Mouse (Mus musculus) bone marrow, adult 2 months (tissue): ENCODE measurements around the gene Trappc2l. TPM values are rescaled to one million over a fixed set of nuclear protein-coding genes. Genes with fewer than 3 reads are reported as not detected.

Experiments
- H3K27ac ChIP-seq: fragments of 200-500 bp; 2 replicates; pipeline ENCODE4 v1.5.1; 2012; ENCODE audit warnings: low read depth, mild to moderate bottlenecking, control low read depth, inconsistent platforms, low read length; ENCODE audit not compliant: control insufficient read depth, poor library complexity, insufficient read depth
- H3K4me1 ChIP-seq: fragments of 200-500 bp; 2 replicates; pipeline ENCODE4 v1.6.1; 2011; ENCODE audit warnings: low read length; ENCODE audit not compliant: control insufficient read depth, insufficient read depth
- H3K4me3 ChIP-seq: fragments of 200-500 bp; replicated peaks from 2 replicates; pipeline ENCODE3; 2011; ENCODE audit warnings: mild to moderate bottlenecking, low read depth, low read length, control low read depth; ENCODE audit not compliant: control insufficient read depth
- CTCF ChIP-seq: fragments of 200-500 bp; IDR thresholded peaks from 2 replicates; pipeline ENCODE4 v1.5.1; 2011; ENCODE audit warnings: low read length, control low read depth; ENCODE audit not compliant: control insufficient read depth, insufficient read depth
- POLR2A ChIP-seq: fragments of 200-500 bp; IDR thresholded peaks from 2 replicates; pipeline ENCODE4 v1.6.1; 2011; ENCODE audit warnings: low read depth, mild to moderate bottlenecking, control low read depth, low read length, borderline replicate concordance; ENCODE audit not compliant: control insufficient read depth
- WGBS: fragments of 180-500 bp; shearing (Covaris S2); methylation state at CpG from one replicate; pipeline ENCODE4 v1.1.7; 2018; 5-methylcytosine and 5-hydroxymethylcytosine counted together
- polyA plus RNA-seq: library from polyadenylated mRNA; stranded (reverse); fragments of >200 nt; gene quantifications from 2 replicates; pipeline ENCODE4 v1.2.4, GENCODE M21; 2011; ENCODE audit warnings: low replicate concordance; ENCODE audit not compliant: missing spikeins, insufficient read depth, insufficient read length

Trappc2l gene
- polyA plus RNA-seq, 1 experiment: 36.5 TPM

GRCm38 (mm10) chr8:122635878-122636802 is 24.7 kb downstream of the Trappc2l start:
- H3K4me1 ChIP-seq: no peaks in the 10 kb centered on the region

GRCm38 (mm10) chr8:122636803-122637175 is 25.3 kb downstream of the Trappc2l start:
- H3K27ac ChIP-seq: no peak overlapping the region
- H3K4me3 ChIP-seq: no peak overlapping the region
- 69% methylated on average over 9 of the region's 9 CpGs for WGBS
- no peaks in the 10 kb centered on the region for H3K4me1 ChIP-seq
- no peak for TF ChIP-seq CTCF
- TF ChIP-seq POLR2A: no peak

More at GRCm38 (mm10) chr8:122635878-122636802, 24.7 kb downstream of the Trappc2l start:
- TF ChIP-seq POLR2A: no peak
- no peak for TF ChIP-seq CTCF
- peak overlapping the region; percentile 67 for H3K27ac ChIP-seq
- WGBS: 69% methylated on average over 14 of the region's 14 CpGs
- no peak overlapping the region for H3K4me3 ChIP-seq

DNA sequence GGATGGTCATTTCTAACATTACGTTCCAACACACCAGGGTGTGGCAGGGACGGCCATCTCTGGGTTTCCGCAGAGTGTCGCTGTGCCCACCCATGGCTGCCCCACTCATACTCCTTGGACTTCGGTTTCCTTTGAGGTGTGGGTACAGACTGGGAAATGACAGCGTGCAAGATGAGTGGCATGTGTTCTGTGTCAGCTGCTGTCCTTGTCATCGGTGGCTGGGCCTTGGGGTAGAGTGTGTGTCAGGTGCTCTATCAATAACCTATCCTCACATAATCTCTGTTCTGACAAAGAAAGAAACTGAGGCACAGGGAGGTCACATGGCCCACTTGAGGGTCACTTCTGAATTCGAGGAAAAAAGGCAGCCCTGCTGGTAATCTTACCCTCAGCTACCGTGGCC is 25.8 kb downstream of the Trappc2l start:
- Histone ChIP-seq H3K4me3 (no peak overlapping the region), H3K4me1 (no peaks in the 10 kb centered on the region), H3K27ac (no peak overlapping the region)
- no peak for TF ChIP-seq CTCF
- no peak for TF ChIP-seq POLR2A
- WGBS: 89% methylated on average over 9 of the region's 9 CpGs

GRCm38 (mm10) chr8:122638601-122639000 is 27.2 kb downstream of the Trappc2l start:
- 88% methylated on average over 16 of the region's 16 CpGs for WGBS
- TF ChIP-seq POLR2A (no peak), CTCF (no peak)

DNA sequence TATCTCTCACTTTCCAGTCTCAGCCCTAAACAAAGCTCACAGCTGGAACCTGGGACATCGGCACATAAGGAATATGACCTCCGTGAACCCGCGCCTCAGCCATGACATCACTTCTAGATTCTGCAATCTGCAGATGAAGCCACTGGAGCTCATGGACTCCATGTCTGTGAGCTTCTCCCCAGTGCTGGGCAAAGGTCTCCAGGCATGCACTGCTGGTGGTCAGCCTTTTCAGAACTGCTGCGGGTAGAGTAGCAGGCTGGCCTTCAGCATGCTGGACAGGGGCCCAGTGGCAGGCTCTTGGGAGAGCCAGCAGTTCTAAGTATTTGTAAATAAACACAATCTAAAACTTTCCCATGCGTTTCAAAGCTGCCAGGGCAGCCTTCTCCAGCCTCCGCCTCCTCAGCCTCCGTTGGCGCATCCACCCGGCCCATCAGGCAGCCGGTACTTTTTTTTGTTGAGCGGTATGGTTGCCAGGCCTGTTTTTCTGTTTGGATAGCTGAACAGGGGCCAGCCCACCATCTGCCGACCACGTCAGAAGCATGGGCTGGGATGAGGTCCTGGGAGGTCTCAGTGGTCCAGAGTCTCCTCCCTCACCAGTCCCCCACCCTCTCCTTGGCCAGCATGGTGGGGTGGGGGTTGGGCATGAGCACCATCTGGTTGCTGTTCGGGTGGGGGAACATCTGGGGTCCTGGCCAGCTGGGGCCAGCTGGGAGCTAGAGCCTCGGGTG is 28.2 kb downstream of the Trappc2l start:
- TF ChIP-seq CTCF: no peak
- TF ChIP-seq POLR2A: 0 out of 2 replicates have a peak, but pooled peaks have one; percentile 17
- H3K4me3 ChIP-seq: no peak overlapping the region
- WGBS: 85% methylated on average over 16 of the region's 16 CpGs
- H3K27ac ChIP-seq: no peak overlapping the region
- H3K4me1 ChIP-seq: no peaks in the 10 kb centered on the region

More at GRCm38 (mm10) chr8:122638601-122639000, 27.2 kb downstream of the Trappc2l start:
- Histone ChIP-seq H3K4me1 (no peaks in the 10 kb centered on the region), H3K27ac (no peak overlapping the region), H3K4me3 (no peak overlapping the region)

DNA sequence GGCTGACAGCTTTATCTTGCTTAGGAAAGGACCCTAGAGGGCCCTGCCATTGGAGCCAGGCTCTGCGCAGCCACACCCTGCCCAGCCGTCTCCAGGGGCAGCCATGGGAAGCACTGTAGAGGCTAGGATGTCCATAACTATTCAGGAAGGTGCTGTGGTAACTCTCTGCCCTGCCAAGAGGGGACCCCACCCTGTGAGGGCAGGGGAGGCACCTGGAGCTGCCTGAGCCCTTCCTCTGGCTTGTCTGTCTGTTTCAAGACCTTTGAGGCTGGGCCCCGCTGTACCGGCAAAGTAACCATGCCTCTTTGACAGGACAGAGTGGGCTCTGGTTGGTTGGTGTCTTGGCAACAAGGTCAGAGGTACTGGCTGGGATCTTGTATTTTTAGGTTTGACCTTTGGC is 29.4 kb downstream of the Trappc2l start:
- H3K4me3 ChIP-seq: no peak overlapping the region
- 91% methylated on average over 4 of the region's 4 CpGs for WGBS
- TF ChIP-seq CTCF: no peak
- TF ChIP-seq POLR2A: no peak
- H3K27ac ChIP-seq: no peak overlapping the region
- H3K4me1 ChIP-seq: no peaks in the 10 kb centered on the region

- WGBS: 95% methylated on average over 15 of the region's 15 CpGs
- Histone ChIP-seq H3K4me1 (no peaks in the 10 kb centered on the region), H3K27ac (no peak overlapping the region), H3K4me3 (no peak overlapping the region)
- TF ChIP-seq POLR2A (no peak), CTCF (no peak)
These were observed 30.0 kb downstream of the Trappc2l start for GRCm38 (mm10) chr8:122641406-122641805.

- 77% methylated on average over 9 of the region's 9 CpGs for WGBS
- Histone ChIP-seq H3K4me1 (no peaks in the 10 kb centered on the region), H3K4me3 (no peak overlapping the region), H3K27ac (no peak overlapping the region)
- TF ChIP-seq POLR2A (no peak), CTCF (no peak)
These were observed 30.6 kb downstream of the Trappc2l start for GRCm38 (mm10) chr8:122642071-122642470.
